Mouse (Mus musculus): Measurements from ENCODE around the gene Stk39.

DNA sequence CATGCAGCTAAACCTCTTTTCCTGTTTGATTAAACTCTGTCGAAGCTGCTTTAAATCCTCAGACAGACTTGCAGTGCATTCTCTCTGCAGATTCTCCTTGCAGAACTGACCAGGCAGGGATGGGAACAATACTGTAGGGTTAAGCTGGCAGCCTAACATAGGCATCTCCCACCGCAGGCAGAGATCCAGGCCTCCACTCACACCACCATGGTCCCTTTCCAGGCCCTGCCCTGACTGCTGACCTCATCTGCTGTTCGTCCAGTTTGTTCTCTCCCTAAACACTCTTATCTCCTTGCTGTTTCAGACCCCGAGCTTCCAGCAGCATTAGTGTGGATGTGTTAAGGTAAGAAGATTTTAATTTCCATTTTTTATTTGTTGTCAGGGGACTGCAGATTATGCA lies 182.1 kb downstream of the Stk39 start:
- TF ChIP-seq CTCF (IDR thresholded peaks at IDR 0.05; ENCODE audit: low read depth) = no peak
- no peak for TF ChIP-seq EP300 (IDR thresholded peaks at IDR 0.05; ENCODE audit: low read depth)

Data from liver, embryonic 14.5 days (tissue).